Mouse (Mus musculus) thymus, adult 2 months (tissue): Measurements from ENCODE around the gene Ephx4.

ENCODE experiments used
- CTCF ChIP-seq: fragments of 200-500 bp; IDR thresholded peaks from 2 replicates; pipeline ENCODE4 v1.5.1; 2012; ENCODE audit warnings: mild to moderate bottlenecking, control low read depth, low read length, moderate library complexity, borderline replicate concordance; ENCODE audit not compliant: control insufficient read depth, poor library complexity, insufficient read depth; ENCODE audit errors: extremely low read depth
- POLR2A ChIP-seq: fragments of 200-500 bp; IDR thresholded peaks from 2 replicates; pipeline ENCODE4 v1.6.1; 2012; ENCODE audit warnings: mild to moderate bottlenecking, low read length, control low read depth, moderate library complexity; ENCODE audit not compliant: control insufficient read depth, poor library complexity, insufficient read depth; ENCODE audit errors: extremely low read depth

GRCm38 (mm10) chr5:107462147-107463076 is 59.9 kb downstream of the Ephx4 start:
- TF ChIP-seq POLR2A (no peak), CTCF (no peak)
